Mouse (Mus musculus) lung, adult 2 months (tissue): ENCODE results near the gene Nipsnap1.

Experiments used
- CTCF ChIP-seq: fragments of 200-500 bp; IDR thresholded peaks from 2 replicates; pipeline ENCODE4 v1.5.1; 2011; ENCODE audit warnings: mild to moderate bottlenecking, low read length, control low read depth; ENCODE audit not compliant: insufficient read depth
- POLR2A ChIP-seq: fragments of 200-500 bp; IDR thresholded peaks from 2 replicates; pipeline ENCODE4 v1.6.1; 2011; ENCODE audit warnings: low read depth, mild to moderate bottlenecking, control low read depth, low read length, borderline replicate concordance; ENCODE audit errors: extremely low read depth

GRCm38 (mm10) chr11:4858416-4858815 is 15.3 kb upstream of the Nipsnap1 start:
- TF ChIP-seq POLR2A (no peak), CTCF (no peak)
